Mouse (Mus musculus): ENCODE data around the gene Rtn1. TPM values are rescaled to one million over a fixed set of nuclear protein-coding genes. Genes with fewer than 3 reads are reported as not detected.

Rtn1 gene
- total and polyA plus RNA-seq, 2 experiments, result 0.46 to 0.76 TPM

DNA sequence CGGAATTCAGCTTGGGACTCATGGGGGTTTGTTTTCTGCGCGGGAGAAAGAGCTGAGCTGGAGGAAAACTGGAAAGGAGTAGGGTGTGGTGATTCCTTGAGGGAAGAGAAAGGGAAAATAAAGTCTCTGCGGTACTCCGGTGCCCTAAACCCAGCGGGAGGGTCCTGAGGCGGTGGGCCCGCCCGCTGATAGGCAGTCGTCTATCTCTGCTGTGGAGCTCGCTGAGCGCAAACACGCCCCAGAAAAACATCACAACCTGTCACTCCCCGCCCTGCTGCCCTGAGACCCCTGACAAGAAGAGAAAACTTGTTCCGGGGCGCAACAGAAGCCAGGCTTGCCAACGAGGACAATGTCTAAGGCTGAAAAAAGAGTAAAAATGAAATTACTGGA lies 1.1 kb downstream of the Rtn1 start:
- Histone ChIP-seq H3K27me3 (ENCODE audit: control insufficient read depth, insufficient read depth, low read length) (peaks cover 15% of the 10 kb centered on the region), H3K4me1 (ENCODE audit: control insufficient read depth, insufficient read depth, low read length) (peaks cover 2% of the 10 kb centered on the region), H3K36me3 (ENCODE audit: control insufficient read depth, insufficient read depth, low read length) (no peaks in the 10 kb centered on the region), H3K4me3 (ENCODE audit: insufficient read depth, low read depth, low read length) (peak overlapping the region; percentile 64), H3K9ac (ENCODE audit: low read depth, low read length) (no peak overlapping the region), H3K27ac (replicated peaks; ENCODE audit: insufficient read depth, low read depth, low read length) (no peak overlapping the region), H3K79me2 (ENCODE audit: control insufficient read depth, insufficient read depth, low read length) (no peaks in the 10 kb centered on the region)
- WGBS, result 2% methylated on average over 17 of the region's 17 CpGs
- DNase-seq (ENCODE audit: extremely low read depth, low read depth, low spot score), result no peak
- TF ChIP-seq CTCF (IDR thresholded peaks at IDR 0.05; ENCODE audit: low read depth, low read length) (no peak), POLR2A (IDR thresholded peaks at IDR 0.05; ENCODE audit: extremely low read depth, insufficient read depth, low read length) (no peak)

GRCm38 (mm10) chr12:72407146-72407545 lies 1.7 kb downstream of the Rtn1 start:
- no peak for TF ChIP-seq POLR2A (IDR thresholded peaks at IDR 0.05; ENCODE audit: extremely low read depth, insufficient read depth, low read length)
- no peak for TF ChIP-seq CTCF (IDR thresholded peaks at IDR 0.05; ENCODE audit: low read depth, low read length)
- no peaks in the 10 kb centered on the region for H3K36me3 ChIP-seq (ENCODE audit: control insufficient read depth, insufficient read depth, low read length)
- peaks cover 15% of the 10 kb centered on the region for H3K27me3 ChIP-seq (ENCODE audit: control insufficient read depth, insufficient read depth, low read length)
- 19% methylated on average over 11 of the region's 11 CpGs for WGBS
- H3K79me2 ChIP-seq (ENCODE audit: control insufficient read depth, insufficient read depth, low read length), result no peaks in the 10 kb centered on the region
- no peak overlapping the region for H3K4me3 ChIP-seq (ENCODE audit: insufficient read depth, low read depth, low read length)
- no peak overlapping the region for H3K9ac ChIP-seq (ENCODE audit: low read depth, low read length)
- peaks cover 2% of the 10 kb centered on the region for H3K4me1 ChIP-seq (ENCODE audit: control insufficient read depth, insufficient read depth, low read length)
- no peak overlapping the region for H3K27ac ChIP-seq (replicated peaks; ENCODE audit: insufficient read depth, low read depth, low read length)
- DNase-seq (ENCODE audit: extremely low read depth, low read depth, low spot score), result no peak

DNA sequence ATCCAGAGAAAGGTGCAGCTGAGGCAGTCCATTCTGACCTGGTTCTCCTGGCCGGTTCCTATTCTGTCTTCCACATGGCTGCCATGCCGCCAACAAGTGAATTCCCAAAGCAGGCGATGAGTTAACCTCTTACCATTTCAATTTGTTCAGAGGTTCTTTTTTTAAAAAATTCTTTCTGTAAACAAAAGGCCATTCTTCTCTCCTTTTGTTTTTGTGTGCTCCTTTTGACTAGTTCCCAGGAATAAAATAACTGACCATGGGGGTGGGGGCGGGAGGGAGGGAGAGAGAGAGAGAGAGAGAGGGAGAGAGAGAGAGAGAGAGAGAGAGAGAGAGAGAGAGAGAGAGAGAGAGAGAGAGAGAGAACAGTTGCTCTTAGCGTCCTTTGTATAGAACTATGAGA lies 3.8 kb downstream of the Rtn1 start:
- Histone ChIP-seq H3K9ac (ENCODE audit: low read depth, low read length) (no peak overlapping the region), H3K27me3 (ENCODE audit: control insufficient read depth, insufficient read depth, low read length) (peaks cover 15% of the 10 kb centered on the region), H3K4me3 (ENCODE audit: insufficient read depth, low read depth, low read length) (no peak overlapping the region), H3K36me3 (ENCODE audit: control insufficient read depth, insufficient read depth, low read length) (no peaks in the 10 kb centered on the region), H3K4me1 (ENCODE audit: control insufficient read depth, insufficient read depth, low read length) (peaks cover 2% of the 10 kb centered on the region), H3K27ac (replicated peaks; ENCODE audit: insufficient read depth, low read depth, low read length) (no peak overlapping the region), H3K79me2 (ENCODE audit: control insufficient read depth, insufficient read depth, low read length) (no peaks in the 10 kb centered on the region)
- TF ChIP-seq POLR2A (IDR thresholded peaks at IDR 0.05; ENCODE audit: extremely low read depth, insufficient read depth, low read length) (no peak), CTCF (IDR thresholded peaks at IDR 0.05; ENCODE audit: low read depth, low read length) (no peak)
- no peak for DNase-seq (ENCODE audit: extremely low read depth, low read depth, low spot score)
- WGBS, result 76% methylated on average over 4 of the region's 5 CpGs

DNA sequence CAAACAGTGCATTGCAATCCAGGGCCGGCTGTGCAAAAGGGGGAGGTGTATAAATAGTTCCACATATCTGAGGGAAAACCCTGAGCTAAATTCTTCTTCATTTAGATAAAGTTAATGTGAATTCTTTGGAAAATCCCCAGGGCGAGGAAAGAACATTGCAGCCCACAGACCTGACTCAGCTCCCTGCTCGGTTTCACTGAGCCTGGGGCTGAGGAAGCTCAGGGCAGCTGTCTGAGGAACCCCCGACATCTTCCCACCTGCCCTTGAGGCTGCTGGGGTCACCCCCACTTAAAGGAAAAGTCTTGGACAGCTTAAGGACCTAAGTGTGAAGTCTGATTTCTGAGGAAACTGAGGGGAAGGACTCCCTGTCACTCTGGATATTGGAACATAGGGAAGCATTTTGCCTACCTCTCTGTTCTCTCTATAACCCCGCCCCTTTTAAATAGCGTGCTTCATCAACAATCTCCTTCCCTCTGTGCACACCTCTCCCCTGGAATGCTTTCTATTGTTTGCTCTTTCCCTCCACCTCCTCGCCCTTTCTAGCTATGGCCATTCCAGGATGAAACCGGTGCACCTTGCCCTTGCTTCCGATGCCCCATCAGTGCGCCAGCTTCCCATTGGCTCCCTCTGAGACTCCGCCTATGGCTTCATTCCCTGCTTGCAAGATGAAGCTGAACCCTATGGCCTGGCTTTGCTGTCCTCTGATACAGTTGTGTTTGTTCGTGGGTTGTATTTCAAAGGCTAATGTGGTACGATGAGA lies 15.6 kb downstream of the Rtn1 start:
- Histone ChIP-seq H3K4me3 (ENCODE audit: insufficient read depth, low read depth, low read length) (no peak overlapping the region), H3K27me3 (ENCODE audit: control insufficient read depth, insufficient read depth, low read length) (no peaks in the 10 kb centered on the region), H3K27ac (replicated peaks; ENCODE audit: insufficient read depth, low read depth, low read length) (no peak overlapping the region), H3K79me2 (ENCODE audit: control insufficient read depth, insufficient read depth, low read length) (no peaks in the 10 kb centered on the region), H3K4me1 (ENCODE audit: control insufficient read depth, insufficient read depth, low read length) (no peaks in the 10 kb centered on the region), H3K9ac (ENCODE audit: low read depth, low read length) (no peak overlapping the region), H3K36me3 (ENCODE audit: control insufficient read depth, insufficient read depth, low read length) (no peaks in the 10 kb centered on the region)
- no peak for DNase-seq (ENCODE audit: extremely low read depth, low read depth, low spot score)
- WGBS, result 46% methylated on average over 13 of the region's 13 CpGs
- TF ChIP-seq CTCF (IDR thresholded peaks at IDR 0.05; ENCODE audit: low read depth, low read length) (no peak), POLR2A (IDR thresholded peaks at IDR 0.05; ENCODE audit: extremely low read depth, insufficient read depth, low read length) (no peak)

DNA sequence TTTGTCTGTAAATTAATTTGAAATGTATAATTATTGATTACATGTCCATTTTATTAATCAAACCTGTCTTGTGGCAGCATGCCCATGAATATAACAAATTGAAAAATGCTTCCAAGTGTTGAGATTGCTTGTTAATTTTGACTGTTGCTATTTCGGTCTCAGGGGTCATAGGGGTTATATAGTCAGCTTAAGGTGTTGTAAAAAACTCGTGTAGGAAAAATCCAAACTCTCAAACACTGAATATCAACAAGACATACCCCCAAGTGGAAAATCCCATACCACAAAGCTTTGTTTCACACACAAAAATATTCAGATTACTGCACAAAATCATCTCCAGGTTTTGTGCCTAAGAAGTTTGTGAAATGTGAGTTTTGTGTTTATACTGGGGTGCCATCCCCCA lies 18.5 kb downstream of the Rtn1 start:
- H3K79me2 ChIP-seq (ENCODE audit: control insufficient read depth, insufficient read depth, low read length), result no peaks in the 10 kb centered on the region
- 48% methylated on average over 2 of the region's 2 CpGs for WGBS
- DNase-seq (ENCODE audit: extremely low read depth, low read depth, low spot score), result no peak
- no peaks in the 10 kb centered on the region for H3K4me1 ChIP-seq (ENCODE audit: control insufficient read depth, insufficient read depth, low read length)
- no peak overlapping the region for H3K9ac ChIP-seq (ENCODE audit: low read depth, low read length)
- no peaks in the 10 kb centered on the region for H3K27me3 ChIP-seq (ENCODE audit: control insufficient read depth, insufficient read depth, low read length)
- H3K36me3 ChIP-seq (ENCODE audit: control insufficient read depth, insufficient read depth, low read length), result no peaks in the 10 kb centered on the region
- no peak overlapping the region for H3K27ac ChIP-seq (replicated peaks; ENCODE audit: insufficient read depth, low read depth, low read length)
- no peak overlapping the region for H3K4me3 ChIP-seq (ENCODE audit: insufficient read depth, low read depth, low read length)
- TF ChIP-seq CTCF (IDR thresholded peaks at IDR 0.05; ENCODE audit: low read depth, low read length) (no peak), POLR2A (IDR thresholded peaks at IDR 0.05; ENCODE audit: extremely low read depth, insufficient read depth, low read length) (no peak)

GRCm38 (mm10) chr12:72389377-72390103 lies 19.3 kb downstream of the Rtn1 start:
- no peak overlapping the region for H3K9ac ChIP-seq (ENCODE audit: low read depth, low read length)
- H3K27ac ChIP-seq (replicated peaks; ENCODE audit: insufficient read depth, low read depth, low read length), result no peak overlapping the region
- 94% methylated on average over 14 of the region's 14 CpGs for WGBS
- DNase-seq (ENCODE audit: extremely low read depth, low read depth, low spot score), result no peak
- TF ChIP-seq POLR2A (IDR thresholded peaks at IDR 0.05; ENCODE audit: extremely low read depth, insufficient read depth, low read length) (no peak), CTCF (IDR thresholded peaks at IDR 0.05; ENCODE audit: low read depth, low read length) (no peak)
- no peaks in the 10 kb centered on the region for H3K27me3 ChIP-seq (ENCODE audit: control insufficient read depth, insufficient read depth, low read length)
- no peaks in the 10 kb centered on the region for H3K79me2 ChIP-seq (ENCODE audit: control insufficient read depth, insufficient read depth, low read length)
- no peaks in the 10 kb centered on the region for H3K36me3 ChIP-seq (ENCODE audit: control insufficient read depth, insufficient read depth, low read length)
- no peak overlapping the region for H3K4me3 ChIP-seq (ENCODE audit: insufficient read depth, low read depth, low read length)
- no peaks in the 10 kb centered on the region for H3K4me1 ChIP-seq (ENCODE audit: control insufficient read depth, insufficient read depth, low read length)

All from liver, adult 2 months (tissue).